Mouse (Mus musculus) forebrain, embryonic 11.5 days (tissue): ENCODE results near the gene Mfsd4a. TPM values are rescaled to one million over a fixed set of nuclear protein-coding genes. Genes with fewer than 3 reads are reported as not detected.

ENCODE experiments used
- ATAC-seq: fragments of 200-750 bp; cut with Nextera tagmentation; replicated peaks from 2 replicates; pipeline ENCODE4 v1.8.0; 2017; ENCODE audit warnings: moderate TSS enrichment; ENCODE audit not compliant: low FRiP score
- DNase-seq: peaks from one replicate; pipeline ENCODE4 v3.0.0-alpha.2; 2017; ENCODE audit warnings: low spot score
- H3K27ac ChIP-seq: fragments of 300-500 bp; sonication (generic); 2 replicates; pipeline ENCODE4 v1.5.1; 2014; ENCODE audit warnings: low read depth, low read length
- H3K27me3 ChIP-seq: fragments of 300-500 bp; sonication (generic); 2 replicates; pipeline ENCODE4 v1.6.1; 2014; ENCODE audit warnings: mild to moderate bottlenecking, low read length, mixed read lengths; ENCODE audit not compliant: control insufficient read depth, insufficient read depth
- H3K36me3 ChIP-seq: fragments of 300-500 bp; sonication (generic); 2 replicates; pipeline ENCODE4 v1.6.1; 2014; ENCODE audit warnings: mild to moderate bottlenecking, low read length, moderate library complexity, mixed read lengths; ENCODE audit not compliant: control insufficient read depth, insufficient read depth
- H3K4me1 ChIP-seq: fragments of 300-500 bp; sonication (generic); replicated peaks from 2 replicates; pipeline ENCODE4 v1.6.1; 2014; ENCODE audit warnings: low read length, mixed read lengths; ENCODE audit not compliant: control insufficient read depth, insufficient read depth
- H3K4me2 ChIP-seq: fragments of 300-500 bp; sonication (generic); 2 replicates; pipeline ENCODE4 v1.6.1; 2014; ENCODE audit warnings: low read depth, mild to moderate bottlenecking, low read length, moderate library complexity, mixed read lengths; ENCODE audit not compliant: severe bottlenecking
- H3K4me3 ChIP-seq: fragments of 300-500 bp; sonication (generic); 2 replicates; pipeline ENCODE4 v1.5.1; 2014; ENCODE audit warnings: low read depth, low read length
- H3K9ac ChIP-seq: fragments of 300-500 bp; sonication (generic); 2 replicates; pipeline ENCODE4 v1.6.1; 2014; ENCODE audit warnings: low read length
- H3K9me3 ChIP-seq: fragments of 300-500 bp; sonication (generic); 2 replicates; pipeline ENCODE4 v1.6.1; 2016; ENCODE audit warnings: low read length, mixed read lengths; ENCODE audit not compliant: control insufficient read depth
- WGBS: fragments of 180-500 bp; shearing (Covaris S2); extraction: QIAGEN DNeasy Blood & Tissue Kit; methylation state at CpG from one replicate; pipeline ENCODE4 v1.1.7; 2014; 5-methylcytosine and 5-hydroxymethylcytosine counted together
- polyA plus RNA-seq: library from polyadenylated mRNA; unstranded; fragments of >200 nt; fragmentation: Nextera tagmentation; extraction: Ambion mirVana; gene quantifications from 2 replicates; pipeline ENCODE4 v1.2.1, GENCODE M21; 2014

Mfsd4a gene
- polyA plus RNA-seq, 1 experiment from 2014 or later: 13.6 TPM

DNA sequence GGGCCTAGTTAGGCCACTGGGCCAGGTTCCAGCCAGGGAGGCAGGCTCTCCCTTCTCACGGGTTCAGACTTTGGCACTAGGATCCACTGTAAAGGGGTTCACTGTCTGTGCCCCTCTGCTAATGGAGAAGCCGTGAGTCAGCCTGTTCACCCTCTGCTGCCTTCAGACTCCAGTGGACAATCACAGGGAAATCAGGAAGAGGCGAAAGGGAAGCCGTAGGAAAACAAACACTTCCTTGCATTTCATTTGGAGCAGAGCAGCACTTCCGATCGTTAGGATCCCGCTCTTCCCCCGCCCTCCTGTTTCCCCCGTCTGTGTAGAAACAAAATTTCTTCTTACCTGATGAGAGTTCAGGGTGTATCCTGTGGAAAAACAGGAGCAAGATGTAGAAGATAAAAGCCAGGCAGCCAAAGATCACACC is 27.7 kb downstream of the Mfsd4a start:
- H3K9ac ChIP-seq: no peak overlapping the region

DNA sequence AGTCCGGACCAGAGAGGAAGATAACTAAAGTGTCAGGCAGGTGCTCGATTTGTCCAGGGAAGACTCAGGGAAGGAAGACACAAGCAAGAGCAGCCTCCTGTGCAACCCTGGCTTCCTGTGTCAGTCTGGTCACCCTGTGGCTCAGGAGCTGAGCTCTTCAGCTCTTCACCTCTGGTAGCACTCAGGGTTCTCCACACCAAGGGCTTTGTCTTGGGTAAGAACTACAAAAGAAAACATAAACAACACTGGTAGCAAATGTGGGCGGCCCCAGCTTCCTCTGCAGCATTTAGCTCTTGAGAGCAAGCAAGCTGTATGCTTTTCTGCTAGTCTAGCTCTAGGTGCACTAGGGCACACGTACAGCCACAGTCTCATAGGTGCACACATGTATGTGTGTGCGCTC is 29.1 kb downstream of the Mfsd4a start:
- Histone ChIP-seq H3K4me2 (no peak overlapping the region), H3K4me3 (no peak overlapping the region), H3K27me3 (no peaks in the 10 kb centered on the region), H3K9ac (no peak overlapping the region), H3K27ac (no peak overlapping the region), H3K36me3 (no peaks in the 10 kb centered on the region), H3K9me3 (no peaks in the 10 kb centered on the region), H3K4me1 (no peaks in the 10 kb centered on the region)
- 85% methylated on average over 5 of the region's 5 CpGs for WGBS
- no peak for DNase-seq
- ATAC-seq: no peak

More for the DNA sequence above, 27.7 kb downstream of the Mfsd4a start:
- Histone ChIP-seq H3K36me3 (no peaks in the 10 kb centered on the region), H3K4me2 (no peak overlapping the region), H3K27me3 (no peaks in the 10 kb centered on the region), H3K27ac (no peak overlapping the region), H3K9me3 (no peaks in the 10 kb centered on the region), H3K4me3 (no peak overlapping the region), H3K4me1 (no peaks in the 10 kb centered on the region)
- no peak for DNase-seq
- ATAC-seq: no peak
- WGBS: 83% methylated on average over 9 of the region's 9 CpGs

DNA sequence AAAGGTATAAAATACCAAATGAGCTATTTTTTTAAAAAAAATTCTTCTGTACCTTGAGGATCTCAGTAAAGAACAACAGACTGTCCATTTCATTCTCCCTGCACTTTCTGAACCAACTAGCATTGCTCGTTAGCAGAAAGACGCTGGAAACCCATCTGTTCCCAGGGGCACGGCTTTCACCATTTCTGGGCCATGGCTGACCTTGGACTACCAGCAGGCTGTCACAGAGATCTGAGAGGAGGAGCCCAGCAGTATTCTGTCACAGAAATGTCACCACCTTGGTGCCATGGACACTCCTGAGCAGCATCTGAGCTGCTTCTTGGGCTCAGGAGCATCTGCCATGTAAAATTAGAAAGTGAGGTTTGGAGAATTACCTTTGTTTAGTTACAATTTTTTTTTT is 30.1 kb downstream of the Mfsd4a start:
- no peaks in the 10 kb centered on the region for H3K27me3 ChIP-seq
- H3K4me3 ChIP-seq: no peak overlapping the region
- 75% methylated on average over 3 of the region's 3 CpGs for WGBS
- no peaks in the 10 kb centered on the region for H3K9me3 ChIP-seq
- DNase-seq: no peak
- no peak for ATAC-seq
- no peaks in the 10 kb centered on the region for H3K36me3 ChIP-seq
- no peak overlapping the region for H3K9ac ChIP-seq
- H3K4me1 ChIP-seq: no peaks in the 10 kb centered on the region
- no peak overlapping the region for H3K4me2 ChIP-seq
- H3K27ac ChIP-seq: no peak overlapping the region

DNA sequence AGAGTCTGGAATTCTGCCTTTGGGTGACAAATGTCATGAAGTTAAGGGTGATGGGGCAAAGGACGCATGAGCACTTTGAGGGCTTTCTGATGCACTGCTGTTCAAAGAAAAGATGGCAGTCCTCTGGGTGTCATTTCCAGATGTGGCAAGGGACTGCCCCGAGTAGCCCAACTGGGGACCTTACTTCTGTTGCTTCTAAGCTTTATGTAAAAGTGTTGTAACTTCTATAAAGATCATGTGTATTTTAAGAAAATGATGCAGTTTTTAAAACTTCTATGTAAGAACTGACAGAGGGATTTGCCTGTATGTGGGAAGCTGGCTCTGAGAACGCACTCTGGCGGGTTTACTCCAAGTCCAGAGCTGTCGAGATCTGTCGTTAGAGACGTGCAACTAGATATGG is 35.7 kb downstream of the Mfsd4a start:
- DNase-seq (no peak), ATAC-seq (no peak)
- Histone ChIP-seq H3K27me3 (no peaks in the 10 kb centered on the region), H3K4me3 (no peak overlapping the region), H3K9ac (no peak overlapping the region), H3K4me2 (no peak overlapping the region), H3K36me3 (no peaks in the 10 kb centered on the region), H3K9me3 (no peaks in the 10 kb centered on the region), H3K4me1 (no peaks in the 10 kb centered on the region), H3K27ac (no peak overlapping the region)
- WGBS: 92% methylated on average over 7 of the region's 7 CpGs

DNA sequence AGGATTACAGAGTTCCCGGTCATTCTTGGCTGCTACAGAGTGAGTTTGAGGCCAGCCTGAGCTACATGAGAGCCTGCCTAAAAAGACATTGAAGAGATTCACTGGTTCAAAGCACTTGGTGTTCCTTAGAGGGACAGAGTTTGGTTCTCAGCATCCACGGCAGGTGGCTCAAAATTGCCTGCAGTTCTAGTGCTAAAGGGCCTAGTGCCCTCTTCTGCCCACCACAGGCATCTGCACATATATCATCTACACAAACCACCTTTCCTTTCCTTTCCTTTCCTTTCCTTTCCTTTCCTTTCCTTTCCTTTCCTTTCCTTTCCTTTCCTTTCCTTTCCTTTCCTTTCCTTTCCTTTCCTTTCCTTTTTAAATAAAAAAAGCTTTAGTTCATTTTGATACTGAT is 37.3 kb downstream of the Mfsd4a start:
- Histone ChIP-seq H3K9ac (no peak overlapping the region), H3K4me3 (no peak overlapping the region), H3K4me1 (no peaks in the 10 kb centered on the region), H3K36me3 (no peaks in the 10 kb centered on the region), H3K27me3 (no peaks in the 10 kb centered on the region), H3K4me2 (no peak overlapping the region), H3K27ac (no peak overlapping the region), H3K9me3 (no peaks in the 10 kb centered on the region)
- 70% methylated on average over 2 of the region's 2 CpGs for WGBS
- no peak for ATAC-seq
- no peak for DNase-seq

DNA sequence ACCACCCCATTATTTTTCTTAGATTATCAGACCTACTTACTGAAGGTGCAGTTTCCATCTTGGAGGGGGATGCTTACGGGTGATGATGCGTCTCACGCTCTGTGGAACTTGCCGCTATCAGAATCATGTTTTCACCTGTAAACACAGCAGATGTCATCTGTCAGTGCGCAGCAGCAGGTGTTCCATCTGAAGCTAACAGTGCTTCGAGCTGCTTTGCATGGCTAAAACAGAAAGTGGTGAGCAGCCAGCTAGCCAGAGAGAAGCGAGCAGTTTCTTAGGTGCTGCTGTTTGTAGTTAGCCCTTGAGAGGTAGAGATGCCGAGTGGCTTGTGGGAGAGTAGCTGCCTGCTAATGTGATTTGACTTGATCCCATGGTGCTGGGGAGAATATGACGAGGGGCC is 39.4 kb downstream of the Mfsd4a start:
- 93% methylated on average over 9 of the region's 9 CpGs for WGBS
- H3K36me3 ChIP-seq: no peaks in the 10 kb centered on the region; the same call in 1 of the 2 replicates
- no peak overlapping the region for H3K4me3 ChIP-seq
- H3K27me3 ChIP-seq: no peaks in the 10 kb centered on the region
- no peaks in the 10 kb centered on the region for H3K4me1 ChIP-seq
- no peaks in the 10 kb centered on the region for H3K9me3 ChIP-seq
- DNase-seq: no peak
- H3K27ac ChIP-seq: no peak overlapping the region
- no peak overlapping the region for H3K4me2 ChIP-seq
- no peak overlapping the region for H3K9ac ChIP-seq
- no peak for ATAC-seq

DNA sequence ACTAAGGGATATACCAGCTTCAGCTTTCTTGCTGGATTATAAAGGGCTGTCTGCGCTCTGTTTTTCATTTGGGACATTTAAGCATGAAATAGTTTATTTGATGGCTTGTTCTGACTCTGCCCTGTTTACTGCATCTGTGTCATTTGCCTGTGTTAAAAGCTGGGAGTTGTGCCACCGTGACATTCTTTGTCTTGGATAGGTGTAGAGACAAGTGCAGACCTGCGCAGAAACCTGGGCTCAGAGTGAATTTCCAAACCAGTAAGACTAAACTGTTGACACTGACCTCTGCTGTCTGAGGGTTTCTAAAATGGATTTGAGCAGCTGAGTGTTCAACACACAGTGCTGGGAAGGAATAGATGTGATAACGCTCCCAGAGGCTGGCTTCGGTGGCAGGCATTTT is 39.9 kb downstream of the Mfsd4a start:
- H3K27ac ChIP-seq: no peak overlapping the region
- DNase-seq (no peak), ATAC-seq (no peak)
- H3K4me2 ChIP-seq: no peak overlapping the region
- H3K36me3 ChIP-seq: no peaks in the 10 kb centered on the region; the same call in 1 of the 2 replicates
- no peaks in the 10 kb centered on the region for H3K27me3 ChIP-seq
- no peaks in the 10 kb centered on the region for H3K9me3 ChIP-seq
- H3K9ac ChIP-seq: no peak overlapping the region
- H3K4me3 ChIP-seq: no peak overlapping the region
- WGBS: 95% methylated on average over 5 of the region's 5 CpGs
- H3K4me1 ChIP-seq: no peaks in the 10 kb centered on the region

DNA sequence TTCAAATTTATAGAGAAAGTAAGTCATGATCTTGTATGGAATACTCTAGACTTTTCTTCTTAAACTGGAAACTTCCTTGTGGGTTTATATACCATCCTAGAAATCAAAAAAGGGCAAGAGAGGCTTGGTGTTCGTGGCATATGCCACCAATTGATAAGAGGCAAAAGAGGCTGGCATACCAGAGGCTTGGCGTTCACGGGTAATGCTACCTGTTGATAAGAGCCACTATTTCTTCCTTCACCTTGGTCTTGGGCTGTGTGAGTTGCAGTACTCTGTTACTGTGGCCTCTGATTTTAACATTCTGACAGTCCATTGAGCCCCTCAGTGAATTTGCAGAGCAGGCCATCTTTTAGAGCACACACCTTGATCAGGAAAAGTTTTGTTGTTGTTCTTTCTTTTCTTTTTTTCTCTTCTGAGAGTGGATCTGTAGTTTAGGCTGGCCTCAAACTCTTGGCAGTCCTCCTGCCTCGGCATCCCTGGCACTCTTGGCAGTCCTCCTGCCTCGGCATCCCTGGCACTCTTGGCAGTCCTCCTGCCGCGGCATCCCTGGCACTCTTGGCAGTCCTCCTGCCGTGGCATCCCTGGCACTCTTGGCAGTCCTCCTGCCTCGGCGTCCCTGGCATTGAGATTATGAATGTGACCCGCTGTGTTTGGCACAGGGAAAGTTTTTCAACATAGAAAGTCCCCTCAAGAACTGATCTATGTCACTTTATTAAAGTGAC is 40.8 kb downstream of the Mfsd4a start:
- no peak overlapping the region for H3K27ac ChIP-seq
- no peaks in the 10 kb centered on the region for H3K27me3 ChIP-seq
- H3K9me3 ChIP-seq: no peaks in the 10 kb centered on the region
- no peaks in the 10 kb centered on the region; the same call in 1 of the 2 replicates for H3K36me3 ChIP-seq
- 98% methylated on average over 11 of the region's 11 CpGs for WGBS
- H3K9ac ChIP-seq: no peak overlapping the region
- DNase-seq: no peak
- no peak for ATAC-seq
- no peaks in the 10 kb centered on the region for H3K4me1 ChIP-seq
- no peak overlapping the region for H3K4me3 ChIP-seq
- no peak overlapping the region for H3K4me2 ChIP-seq

DNA sequence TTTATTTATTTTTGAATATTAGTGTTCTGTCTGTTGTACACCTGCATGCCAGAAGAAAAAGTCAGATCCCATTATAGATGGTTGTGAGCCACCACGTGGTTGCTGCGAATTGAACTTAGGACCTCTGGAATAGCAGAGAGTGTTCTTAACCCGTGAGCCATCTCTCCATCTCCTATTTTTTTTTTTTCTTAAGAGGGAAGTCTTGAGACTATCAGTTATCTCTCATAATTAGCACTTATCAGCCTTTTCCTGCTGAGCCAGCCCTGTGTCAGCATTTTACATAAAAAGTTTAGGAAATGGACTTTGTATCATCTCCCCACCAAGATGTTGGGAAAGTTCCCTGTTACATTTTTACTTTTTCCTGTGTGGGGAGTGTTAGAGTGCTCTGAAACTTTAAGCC is 45.8 kb downstream of the Mfsd4a start:
- H3K9ac ChIP-seq: no peak overlapping the region
- 87% methylated on average over 3 of the region's 3 CpGs for WGBS
- no peaks in the 10 kb centered on the region for H3K27me3 ChIP-seq
- no peak overlapping the region for H3K4me2 ChIP-seq
- no peak for ATAC-seq
- no peak overlapping the region for H3K4me3 ChIP-seq
- no peak overlapping the region for H3K27ac ChIP-seq
- H3K9me3 ChIP-seq: no peaks in the 10 kb centered on the region
- H3K4me1 ChIP-seq: no peaks in the 10 kb centered on the region
- DNase-seq: no peak
- H3K36me3 ChIP-seq: peaks cover 10% of the 10 kb centered on the region; the same call in 1 of the 2 replicates
